In the genomic region with DNA sequence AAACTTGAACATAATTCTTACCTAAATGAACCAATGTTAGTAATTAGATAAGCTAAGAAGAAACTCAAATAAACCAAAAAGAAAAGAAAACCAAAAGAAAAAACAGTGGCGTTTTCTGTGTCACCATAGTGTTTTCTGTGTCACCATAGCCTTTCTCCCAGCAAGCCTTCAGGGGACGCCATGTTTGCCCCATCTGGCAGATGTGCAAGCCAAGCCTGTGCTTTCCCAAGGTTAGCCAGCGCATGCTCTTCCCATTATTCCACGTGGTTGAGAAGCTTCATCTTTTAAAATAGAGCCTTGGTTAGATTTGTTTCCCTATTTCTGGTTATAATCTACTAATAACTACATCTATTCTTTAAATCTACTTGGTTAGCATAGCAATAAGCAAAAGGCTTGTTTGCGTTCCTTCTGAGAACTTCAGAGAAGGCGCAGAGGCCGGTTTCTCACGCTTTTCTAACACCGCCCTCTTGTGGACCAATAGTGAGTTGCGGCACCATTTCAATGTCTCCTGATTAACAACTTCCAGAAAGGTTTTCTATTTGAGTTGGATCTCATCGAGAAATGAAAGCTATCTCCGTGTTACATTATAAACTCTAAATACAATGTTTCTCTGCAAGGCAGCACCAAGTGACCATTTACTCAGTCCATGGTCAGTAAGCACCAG, we compare ENCODE assay signal across 9 mouse cellular contexts. TPM values are rescaled to one million over a fixed set of nuclear protein-coding genes. Genes with fewer than 3 reads are reported as not detected.
DNase-seq lines count a peak whose midpoint lies in the region; ATAC-seq and TF ChIP-seq lines count a peak whose summit lies in the region.
"Had no signal": no experiment of that assay in that cellular context is flagged by ENCODE, and none has a peak within 500 bp of the region (broad histone marks: within the 10 kb centered on the region; RNA-seq: fewer than 3 reads in every experiment).

No protein-coding gene starts in this region.

- H3K27me3 ChIP-seq in thymus, adult 2 months (ENCODE audit: control insufficient read depth, insufficient read depth, low read length): no peaks in the 10 kb centered on the region
- no peaks in the 10 kb centered on the region for H3K27me3 ChIP-seq in embryonic facial prominence, embryonic 11.5 days (ENCODE audit: control insufficient read depth, insufficient read depth, low read length)

- intact Hi-C loops in left cerebral cortex, postnatal 36 days (cut with DNase I): loop anchor here (1.0 to 10.0 kb wide), 2 partner anchors 209 to 1005 kb away; no protein-coding TSS in a partner anchor

- no peaks in the 10 kb centered on the region for H3K9me3 ChIP-seq in embryonic facial prominence, embryonic 11.5 days (replicated peaks; ENCODE audit: control insufficient read depth, low read length)
- H3K9me3 ChIP-seq: limb, embryonic 13.5 days had no signal

- H3K27ac ChIP-seq in thymus, adult 2 months (ENCODE audit: control insufficient read depth, insufficient read depth, low read length): no peak overlapping the region
- no peak overlapping the region for H3K27ac ChIP-seq in embryonic facial prominence, embryonic 11.5 days (replicated peaks; ENCODE audit: low read depth, low read length)
- H3K27ac ChIP-seq: limb, embryonic 13.5 days had no signal

- H3K9ac ChIP-seq in embryonic facial prominence, embryonic 11.5 days (replicated peaks; ENCODE audit: low read length): no peak overlapping the region
- H3K9ac ChIP-seq: limb, embryonic 13.5 days had no signal

- H3K4me2 ChIP-seq in embryonic facial prominence, embryonic 11.5 days (ENCODE audit: low read depth, low read length): no peak overlapping the region
- H3K4me2 ChIP-seq: limb, embryonic 13.5 days had no signal

- no peak for TF ChIP-seq CTCF in thymus, adult 2 months (IDR thresholded peaks at IDR 0.05; ENCODE audit: borderline replicate concordance, control insufficient read depth, extremely low read depth, insufficient read depth, low read length, poor library complexity)

- ATAC-seq in embryonic facial prominence, embryonic 11.5 days (replicated peaks; ENCODE audit: insufficient number of reproducible peaks, low FRiP score, low TSS enrichment, low read depth): no peak
- peak; percentile 67 to 71; a peak in 2 of 4 replicates for ATAC-seq in hematopoietic stem cell, adult 5-6 weeks (replicated peaks in 1 of 2; ENCODE audit: insufficient read depth in 1 of 2, low FRiP score in 2 of 2, low TSS enrichment in 1 of 2, low read depth in 1 of 2, poor library complexity in 2 of 2, severe bottlenecking in 2 of 2)

- no peak for TF ChIP-seq POLR2A in thymus, adult 2 months (IDR thresholded peaks at IDR 0.05; ENCODE audit: control insufficient read depth, extremely low read depth, insufficient read depth, low read length, poor library complexity)

- H3K36me3 ChIP-seq in thymus, adult 2 months (ENCODE audit: control insufficient read depth, insufficient read depth, low read length): no peaks in the 10 kb centered on the region
- H3K36me3 ChIP-seq in embryonic facial prominence, embryonic 11.5 days (replicated peaks; ENCODE audit: control insufficient read depth, insufficient read depth, low read depth, low read length): no peaks in the 10 kb centered on the region
- H3K36me3 ChIP-seq: limb, embryonic 13.5 days had no signal

- WGBS in thymus, adult 2 months: 24% methylated on average over 12 of the region's 12 CpGs
- 20% methylated on average over 12 of the region's 12 CpGs for WGBS in embryonic facial prominence, embryonic 11.5 days

- H3K4me3 ChIP-seq in thymus, adult 2 months (ENCODE audit: control insufficient read depth, insufficient read depth, low read length): no peak overlapping the region
- no peak overlapping the region for H3K4me3 ChIP-seq in embryonic facial prominence, embryonic 11.5 days (ENCODE audit: low read depth, low read length)
- H3K4me3 ChIP-seq: limb, embryonic 13.5 days had no signal

- DNase-seq in thymus, adult 2 months: peak; percentile 51
- no peak for DNase-seq in thymus, adult 18-20 months
- DNase-seq in adrenal gland, adult 2 months: peak; percentile 59
- peak; percentile 89 for DNase-seq in embryonic facial prominence, embryonic 11.5 days (ENCODE audit: low spot score)
- DNase-seq in left cerebral cortex, postnatal 36 days (ENCODE audit: low spot score in 2 of 2): peak; percentile 68 to 75
- DNase-seq in retina, postnatal 7 days (ENCODE audit: low read depth, low spot score): peak; percentile 61
- peak; percentile 23 for DNase-seq in yolk sac, embryonic 10.5 days (ENCODE audit: low spot score)

- no peaks in the 10 kb centered on the region for H3K4me1 ChIP-seq in thymus, adult 2 months (replicated peaks; ENCODE audit: control insufficient read depth, insufficient read depth, low read length)
- no peaks in the 10 kb centered on the region for H3K4me1 ChIP-seq in embryonic facial prominence, embryonic 11.5 days (ENCODE audit: control insufficient read depth, insufficient read depth, low read length)
- H3K4me1 ChIP-seq: limb, embryonic 13.5 days had no signal

RNA-seq across cellular contexts. Expression of a gene that starts 22.7 kb away (rescaled TPM):
- polyA plus RNA-seq in thymus, adult 2 months (2012; rRNA removed): 11.3 and 12.9 TPM in 2 replicates
- 10 to 100 TPM; 16.1 to 18.7 TPM for total RNA-seq in adrenal gland, adult 2 months (2021)
- polyA plus RNA-seq in adrenal gland, adult 2 months (2012; rRNA removed): 2.1 and 2.5 TPM in 2 replicates
- 45.3 and 46.3 TPM in 2 replicates for polyA plus RNA-seq in embryonic facial prominence, embryonic 11.5 days (2014; fragmentation: Nextera tagmentation; extraction: Ambion mirVana)
- total RNA-seq in hematopoietic stem cell, adult 5-6 weeks (2017): 44.9 and 45.7 TPM in 2 replicates
- 10 to 100 TPM; 19.5 to 21.2 TPM for total RNA-seq in left cerebral cortex, postnatal 36 days (2021)

RNA-seq across cellular contexts. Expression of a gene that starts 22.8 kb away (rescaled TPM):
- polyA plus RNA-seq in thymus, adult 2 months (2012; rRNA removed): 15.3 and 18.9 TPM in 2 replicates
- 10 to 100 TPM; 22.0 to 24.7 TPM for total RNA-seq in adrenal gland, adult 2 months (2021)
- 12.2 and 15.4 TPM in 2 replicates for polyA plus RNA-seq in adrenal gland, adult 2 months (2012; rRNA removed)
- 26.0 and 29.7 TPM in 2 replicates for polyA plus RNA-seq in embryonic facial prominence, embryonic 11.5 days (2014; fragmentation: Nextera tagmentation; extraction: Ambion mirVana)
- 18.8 and 22.5 TPM in 2 replicates for total RNA-seq in hematopoietic stem cell, adult 5-6 weeks (2017)
- 10 to 100 TPM; 48.3 to 53.0 TPM for total RNA-seq in left cerebral cortex, postnatal 36 days (2021)

RNA-seq across cellular contexts. Expression of a gene that starts 33.9 kb away (rescaled TPM):
- polyA plus RNA-seq in thymus, adult 2 months (2012; rRNA removed): 1.7 and 2.0 TPM in 2 replicates
- 10 to 100 TPM; 14.2 to 23.9 TPM for total RNA-seq in adrenal gland, adult 2 months (2021)
- 4.0 and 5.3 TPM in 2 replicates for polyA plus RNA-seq in adrenal gland, adult 2 months (2012; rRNA removed)
- 8.6 and 10.6 TPM in 2 replicates for polyA plus RNA-seq in embryonic facial prominence, embryonic 11.5 days (2014; fragmentation: Nextera tagmentation; extraction: Ambion mirVana)
- total RNA-seq in hematopoietic stem cell, adult 5-6 weeks (2017): 8.5 and 17.9 TPM in 2 replicates
- total RNA-seq in left cerebral cortex, postnatal 36 days (2021): 10 to 100 TPM; 33.0 to 40.7 TPM

RNA-seq across cellular contexts. Expression of a gene that starts 39.6 kb away (rescaled TPM):
- 0.34 TPM in 1 of 2 replicates, not detected in the other for polyA plus RNA-seq in thymus, adult 2 months (2012; rRNA removed)
- total RNA-seq in adrenal gland, adult 2 months (2021): not detected
- not detected in 2 replicates for polyA plus RNA-seq in adrenal gland, adult 2 months (2012; rRNA removed)
- polyA plus RNA-seq in embryonic facial prominence, embryonic 11.5 days (2014; fragmentation: Nextera tagmentation; extraction: Ambion mirVana): not detected in 2 replicates
- total RNA-seq in hematopoietic stem cell, adult 5-6 weeks (2017): not detected in 2 replicates
- not detected for total RNA-seq in left cerebral cortex, postnatal 36 days (2021)
- polyA plus RNA-seq: limb, embryonic 13.5 days had no signal

Comparison
In these comparisons a context has a peak if more than half of its experiments do, and no peak if none do; other contexts are left out.
1. DNase-seq: peak in thymus, adult 2 months (single experiment), adrenal gland, adult 2 months (single experiment), embryonic facial prominence, embryonic 11.5 days (single experiment), left cerebral cortex, postnatal 36 days (2 of 2), retina, postnatal 7 days (single experiment) and yolk sac, embryonic 10.5 days (single experiment); none in thymus, adult 18-20 months (0 of 2).